Mouse (Mus musculus) CH12F3 (cell line): ENCODE results near the gene Scgb2b2.

Experiments
- in situ Hi-C: fragments of 300-500 bp; cut with MboI; formaldehyde crosslinking; loops from 2 replicates; pipeline ENCODE4 v1.14.3; 2020; ENCODE audit warnings: low sequenced_read_pairs

Gene Scgb2b2

GRCm38 (mm10) chr7:31290208-31290607, at the start of gene Scgb2b2:
Gene Scgb2b2, plus strand, starts transcription at chr7:31290508.
- in situ Hi-C loops, result no loop called here

GRCm38 (mm10) chr7:31291721-31292120, 1.4 kb downstream of the Scgb2b2 start, which contains the start of gene Scgb1b2:
Gene Scgb1b2, minus strand, starts transcription at chr7:31291821.
- in situ Hi-C loops, result no loop called here
